Mouse (Mus musculus): ENCODE results near the gene Polrmt. TPM values are rescaled to one million over a fixed set of nuclear protein-coding genes. Genes with fewer than 3 reads are reported as not detected.
"Not testable (repeated sequence)": the region's sequence is repeated elsewhere in the genome, so short reads cannot be mapped to it uniquely, and the experiment has no call there.

Gene Polrmt
- polyA plus RNA-seq, 1 experiment, result 20.1 TPM

- Histone ChIP-seq H3K4me3 (ENCODE audit: insufficient read depth, low read depth, low read length) (peak overlapping the region; percentile 87), H3K27ac (replicated peaks; ENCODE audit: low read depth, low read length) (no peak overlapping the region)
Observed at GRCm38 (mm10) chr10:79765228-79765745, 18.9 kb upstream of the Polrmt start.

GRCm38 (mm10) chr10:79764234-79764633 lies 17.9 kb upstream of the Polrmt start:
- no peak overlapping the region for H3K27ac ChIP-seq (replicated peaks; ENCODE audit: low read depth, low read length)
- H3K4me3 ChIP-seq (ENCODE audit: insufficient read depth, low read depth, low read length), result no peak overlapping the region
- H3K4me1 ChIP-seq (ENCODE audit: control insufficient read depth, insufficient read depth, insufficient read length, low read length), result peaks cover 9% of the 10 kb centered on the region

More at GRCm38 (mm10) chr10:79765228-79765745, 18.9 kb upstream of the Polrmt start:
- H3K4me1 ChIP-seq (ENCODE audit: control insufficient read depth, insufficient read depth, insufficient read length, low read length), result peaks cover 9% of the 10 kb centered on the region

GRCm38 (mm10) chr10:79762875-79763274 lies 16.5 kb upstream of the Polrmt start:
- Histone ChIP-seq H3K27ac (replicated peaks; ENCODE audit: low read depth, low read length) (no peak overlapping the region), H3K4me1 (ENCODE audit: control insufficient read depth, insufficient read depth, insufficient read length, low read length) (peaks cover 9% of the 10 kb centered on the region), H3K4me3 (ENCODE audit: insufficient read depth, low read depth, low read length) (no peak overlapping the region)

GRCm38 (mm10) chr10:79760603-79761143 lies 14.3 kb upstream of the Polrmt start:
- Histone ChIP-seq H3K4me3 (ENCODE audit: insufficient read depth, low read depth, low read length) (no peak overlapping the region), H3K27ac (replicated peaks; ENCODE audit: low read depth, low read length) (no peak overlapping the region), H3K4me1 (ENCODE audit: control insufficient read depth, insufficient read depth, insufficient read length, low read length) (peaks cover 8% of the 10 kb centered on the region)

- H3K27ac ChIP-seq (replicated peaks; ENCODE audit: low read depth, low read length); H3K4me1 ChIP-seq (ENCODE audit: control insufficient read depth, insufficient read depth, insufficient read length, low read length); H3K4me3 ChIP-seq (ENCODE audit: insufficient read depth, low read depth, low read length): not testable (repeated sequence)
Observed at GRCm38 (mm10) chr10:79759675-79760074, 13.3 kb upstream of the Polrmt start.

GRCm38 (mm10) chr10:79756660-79757059 lies 10.3 kb upstream of the Polrmt start:
- no peak overlapping the region for H3K4me3 ChIP-seq (ENCODE audit: insufficient read depth, low read depth, low read length)
- no peak overlapping the region for H3K27ac ChIP-seq (replicated peaks; ENCODE audit: low read depth, low read length)
- no peaks in the 10 kb centered on the region for H3K4me1 ChIP-seq (ENCODE audit: control insufficient read depth, insufficient read depth, insufficient read length, low read length)

GRCm38 (mm10) chr10:79755854-79756253 lies 9.5 kb upstream of the Polrmt start:
- H3K4me1 ChIP-seq (ENCODE audit: control insufficient read depth, insufficient read depth, insufficient read length, low read length), result no peaks in the 10 kb centered on the region
- H3K27ac ChIP-seq (replicated peaks; ENCODE audit: low read depth, low read length), result no peak overlapping the region
- H3K4me3 ChIP-seq (ENCODE audit: insufficient read depth, low read depth, low read length), result no peak overlapping the region

- H3K4me3 ChIP-seq (ENCODE audit: insufficient read depth, low read depth, low read length), result peak within 1 kb of the TSS; percentile 28; the same call in 1 of the 2 replicates
- H3K4me1 ChIP-seq (ENCODE audit: control insufficient read depth, insufficient read depth, insufficient read length, low read length), result no peaks in the 10 kb centered on the region
- no peak within 1 kb of the TSS for H3K27ac ChIP-seq (replicated peaks; ENCODE audit: low read depth, low read length)
Observed at GRCm38 (mm10) chr10:79754856-79755516, 8.6 kb upstream of the Polrmt start, which contains the start of gene Fgf22. TSS of gene Fgf22 (plus strand) at chr10:79755076.

GRCm38 (mm10) chr10:79748496-79748895 lies 2.1 kb upstream of the Polrmt start:
- Histone ChIP-seq H3K4me3 (ENCODE audit: insufficient read depth, low read depth, low read length) (no peak overlapping the region), H3K4me1 (ENCODE audit: control insufficient read depth, insufficient read depth, insufficient read length, low read length) (no peaks in the 10 kb centered on the region), H3K27ac (replicated peaks; ENCODE audit: low read depth, low read length) (no peak overlapping the region)

GRCm38 (mm10) chr10:79746774-79747151 lies 382 bp upstream of the Polrmt start:
- no peak overlapping the region for H3K27ac ChIP-seq (replicated peaks; ENCODE audit: low read depth, low read length)
- H3K4me3 ChIP-seq (ENCODE audit: insufficient read depth, low read depth, low read length), result no peak overlapping the region
- no peaks in the 10 kb centered on the region for H3K4me1 ChIP-seq (ENCODE audit: control insufficient read depth, insufficient read depth, insufficient read length, low read length)

- Histone ChIP-seq H3K4me3 (ENCODE audit: insufficient read depth, low read depth, low read length) (peak overlapping the region; percentile 90), H3K27ac (replicated peaks; ENCODE audit: low read depth, low read length) (no peak overlapping the region), H3K4me1 (ENCODE audit: control insufficient read depth, insufficient read depth, insufficient read length, low read length) (no peaks in the 10 kb centered on the region)
Observed at GRCm38 (mm10) chr10:79745411-79745810, 970 bp downstream of the Polrmt start.

- Histone ChIP-seq H3K4me3 (ENCODE audit: insufficient read depth, low read depth, low read length) (no peak overlapping the region), H3K4me1 (ENCODE audit: control insufficient read depth, insufficient read depth, insufficient read length, low read length) (no peaks in the 10 kb centered on the region), H3K27ac (replicated peaks; ENCODE audit: low read depth, low read length) (no peak overlapping the region)
Observed at GRCm38 (mm10) chr10:79743650-79744365, 2.6 kb downstream of the Polrmt start.

GRCm38 (mm10) chr10:79743161-79743560 lies 3.2 kb downstream of the Polrmt start:
- Histone ChIP-seq H3K4me3 (ENCODE audit: insufficient read depth, low read depth, low read length) (no peak overlapping the region), H3K4me1 (ENCODE audit: control insufficient read depth, insufficient read depth, insufficient read length, low read length) (no peaks in the 10 kb centered on the region), H3K27ac (replicated peaks; ENCODE audit: low read depth, low read length) (no peak overlapping the region)

GRCm38 (mm10) chr10:79740863-79741262 lies 5.5 kb downstream of the Polrmt start:
- Histone ChIP-seq H3K4me3 (ENCODE audit: insufficient read depth, low read depth, low read length) (no peak overlapping the region), H3K4me1 (ENCODE audit: control insufficient read depth, insufficient read depth, insufficient read length, low read length) (no peaks in the 10 kb centered on the region), H3K27ac (replicated peaks; ENCODE audit: low read depth, low read length) (no peak overlapping the region)

GRCm38 (mm10) chr10:79739234-79739633 lies 7.1 kb downstream of the Polrmt start:
- no peaks in the 10 kb centered on the region for H3K4me1 ChIP-seq (ENCODE audit: control insufficient read depth, insufficient read depth, insufficient read length, low read length)
- no peak overlapping the region for H3K4me3 ChIP-seq (ENCODE audit: insufficient read depth, low read depth, low read length)
- H3K27ac ChIP-seq (replicated peaks; ENCODE audit: low read depth, low read length), result no peak overlapping the region

Measured in brown adipose tissue, adult 24 weeks (tissue).